Mouse (Mus musculus): ENCODE measurements around the gene P2ry13. TPM values are rescaled to one million over a fixed set of nuclear protein-coding genes. Genes with fewer than 3 reads are reported as not detected.

Gene P2ry13
- polyA plus RNA-seq (2012; rRNA removed): 1.7 and 2.9 TPM in 2 replicates

- 81% methylated on average over 6 of the region's 6 CpGs for WGBS
- no peak for DNase-seq (ENCODE audit: low read depth, low spot score)
Measured at GRCm38 (mm10) chr3:59210727-59211126, at the start of gene P2ry13. P2ry13 (minus strand) TSS chr3:59210882.

GRCm38 (mm10) chr3:59257740-59258664 lies 47.3 kb upstream of the P2ry13 start:
- WGBS: 81% methylated on average over 20 of the region's 20 CpGs

GRCm38 (mm10) chr3:59250454-59250853 lies 39.8 kb upstream of the P2ry13 start:
- no peak for DNase-seq (ENCODE audit: low read depth, low spot score)
- WGBS: 96% methylated on average over 1 of the region's 1 CpGs

More at GRCm38 (mm10) chr3:59257740-59258664, 47.3 kb upstream of the P2ry13 start:
- DNase-seq (ENCODE audit: low read depth, low spot score): no peak

GRCm38 (mm10) chr3:59248031-59248430 lies 37.3 kb upstream of the P2ry13 start:
- 84% methylated on average over 6 of the region's 6 CpGs for WGBS
- no peak for DNase-seq (ENCODE audit: low read depth, low spot score)

- no peak for DNase-seq (ENCODE audit: low read depth, low spot score)
- WGBS: 79% methylated on average over 6 of the region's 6 CpGs
Measured at GRCm38 (mm10) chr3:59243384-59243783, 32.7 kb upstream of the P2ry13 start.

GRCm38 (mm10) chr3:59234878-59235277 lies 24.2 kb upstream of the P2ry13 start:
- WGBS: 73% methylated on average over 5 of the region's 5 CpGs
- no peak for DNase-seq (ENCODE audit: low read depth, low spot score)

- 46% methylated on average over 3 of the region's 3 CpGs for WGBS
- no peak for DNase-seq (ENCODE audit: low read depth, low spot score)
Measured at GRCm38 (mm10) chr3:59230912-59231311, 20.2 kb upstream of the P2ry13 start.

- no peak for DNase-seq (ENCODE audit: low read depth, low spot score)
- 58% methylated on average over 10 of the region's 10 CpGs for WGBS
Measured at GRCm38 (mm10) chr3:59228730-59229551, 18.3 kb upstream of the P2ry13 start.

GRCm38 (mm10) chr3:59227696-59228095 lies 17.0 kb upstream of the P2ry13 start:
- 96% methylated on average over 9 of the region's 9 CpGs for WGBS
- DNase-seq (ENCODE audit: low read depth, low spot score): no peak

- DNase-seq (ENCODE audit: low read depth, low spot score): no peak
Measured at GRCm38 (mm10) chr3:59225411-59225810, 14.7 kb upstream of the P2ry13 start.

- DNase-seq (ENCODE audit: low read depth, low spot score): no peak
- 84% methylated on average over 2 of the region's 2 CpGs for WGBS
Measured at GRCm38 (mm10) chr3:59222303-59222702, 11.6 kb upstream of the P2ry13 start.

- WGBS: 84% methylated on average over 2 of the region's 2 CpGs
- no peak for DNase-seq (ENCODE audit: low read depth, low spot score)
Measured at GRCm38 (mm10) chr3:59219326-59219725, 8.6 kb upstream of the P2ry13 start.

GRCm38 (mm10) chr3:59217211-59217610 lies 6.5 kb upstream of the P2ry13 start:
- 89% methylated on average over 10 of the region's 10 CpGs for WGBS
- no peak for DNase-seq (ENCODE audit: low read depth, low spot score)

GRCm38 (mm10) chr3:59212404-59212803 lies 1.7 kb upstream of the P2ry13 start:
- no peak for DNase-seq (ENCODE audit: low read depth, low spot score)

GRCm38 (mm10) chr3:59211784-59212183 lies 1.1 kb upstream of the P2ry13 start:
- no peak for DNase-seq (ENCODE audit: low read depth, low spot score)
- 85% methylated on average over 8 of the region's 8 CpGs for WGBS

- 57% methylated on average over 8 of the region's 8 CpGs for WGBS
- DNase-seq (ENCODE audit: low read depth, low spot score): no peak
Measured at GRCm38 (mm10) chr3:59210089-59210488, 593 bp downstream of the P2ry13 start.

GRCm38 (mm10) chr3:59208650-59209548 lies 1.8 kb downstream of the P2ry13 start:
- DNase-seq (ENCODE audit: low read depth, low spot score): peak; percentile 44
- 62% methylated on average over 4 of the region's 4 CpGs for WGBS

- 71% methylated on average over 4 of the region's 4 CpGs for WGBS
- DNase-seq (ENCODE audit: low read depth, low spot score): no peak
Measured at GRCm38 (mm10) chr3:59205941-59206340, 4.7 kb downstream of the P2ry13 start.

- DNase-seq (ENCODE audit: low read depth, low spot score): no peak
- WGBS: 50% methylated on average over 11 of the region's 11 CpGs
Measured at GRCm38 (mm10) chr3:59204719-59205503, 5.8 kb downstream of the P2ry13 start.

Data from large intestine, adult 2 months (tissue).